Mouse (Mus musculus) left cerebral cortex, postnatal 4 days (tissue): ENCODE results near the gene Sec1. TPM values are rescaled to one million over a fixed set of nuclear protein-coding genes. Genes with fewer than 3 reads are reported as not detected.
A peak's percentile ranks its signal among the peaks of the same experiment; 100 is the strongest.

Experiments
- DNase-seq: peaks from one replicate; pipeline ENCODE4 v3.0.0-alpha.2; 2022
- intact Hi-C: fragments of 180-260 bp; cut with DNase I; formaldehyde crosslinking; loops from one replicate; pipeline ENCODE4 v1.15.1; 2025
- total RNA-seq, 2 experiments: library from RNA; stranded (reverse); gene quantifications; 2 replicates each; pipeline ENCODE4 v1.2.3; 2021

Sec1 gene
- under 1 TPM; 0.18 to 0.20 TPM for total RNA-seq

GRCm38 (mm10) chr7:45693921-45694591 is at the start of gene Sec1:
Sec1 (minus strand) TSS chr7:45694402.
- DNase-seq, result no peak
- intact Hi-C loops, result no loop called here

- DNase-seq, result no peak
- intact Hi-C loops, result loop anchor here (10.0 kb wide), 2 partner anchors 192 to 262 kb away; no protein-coding TSS in a partner anchor
Measured at GRCm38 (mm10) chr7:45742338-45742737, 48.1 kb upstream of the Sec1 start.

DNA sequence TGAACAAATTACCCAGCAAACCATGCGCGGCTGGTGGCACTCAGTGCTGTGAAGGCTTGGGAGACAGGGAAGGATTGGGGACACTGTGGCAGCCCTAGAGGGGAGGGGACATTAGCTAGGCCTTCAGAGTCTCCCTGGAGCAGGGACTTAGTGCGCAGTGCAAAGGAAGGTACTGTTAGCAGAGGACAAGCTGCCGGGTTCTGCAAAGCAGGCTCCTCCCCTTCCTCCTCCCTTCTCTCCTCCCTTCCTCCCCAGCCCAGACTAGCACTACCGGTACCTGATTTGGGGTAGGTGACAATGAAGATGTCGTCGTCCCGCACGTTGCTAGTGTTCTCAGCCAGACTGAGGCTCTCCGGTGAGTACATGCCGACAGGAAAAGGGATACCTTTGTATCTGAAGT is 47.6 kb upstream of the Sec1 start:
- intact Hi-C loops, result loop anchor here (10.0 kb wide), 2 partner anchors 193 to 263 kb away; no protein-coding TSS in a partner anchor
- DNase-seq, result no peak

DNA sequence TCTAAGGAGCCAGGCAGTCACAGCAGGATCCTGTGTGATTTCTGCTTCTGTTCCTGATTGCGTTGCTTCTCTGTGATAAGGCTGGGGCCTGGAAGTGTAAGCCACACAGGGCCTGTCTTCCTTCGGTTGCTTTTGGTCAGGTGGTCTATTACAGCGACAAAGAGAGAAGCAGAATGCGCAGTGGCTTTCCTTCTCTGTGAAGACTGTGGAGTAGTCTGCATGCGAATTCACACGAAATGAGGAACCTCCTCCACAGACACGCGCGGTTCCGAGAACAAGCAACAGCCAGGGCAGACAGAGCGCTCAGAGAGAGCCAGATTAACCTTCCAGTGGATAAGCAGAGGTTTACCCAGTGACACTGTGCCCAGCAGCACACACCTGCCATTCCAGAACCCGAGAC is 47.1 kb upstream of the Sec1 start:
- DNase-seq, result no peak
- intact Hi-C loops, result loop anchor here (10.0 kb wide), 2 partner anchors 193 to 263 kb away; no protein-coding TSS in a partner anchor

- DNase-seq, result no peak
- intact Hi-C loops, result loop anchor here (2.0 to 10.0 kb wide), 3 partner anchors 61 to 265 kb away; no protein-coding TSS in a partner anchor
Measured at GRCm38 (mm10) chr7:45739820-45740219, 45.6 kb upstream of the Sec1 start.

- DNase-seq, result peak; percentile 90
- intact Hi-C loops, result loop anchor here (2.0 kb wide), 1 partner anchor 62 kb away; no protein-coding TSS in a partner anchor
Measured at GRCm38 (mm10) chr7:45739162-45739763, 45.1 kb upstream of the Sec1 start.

DNA sequence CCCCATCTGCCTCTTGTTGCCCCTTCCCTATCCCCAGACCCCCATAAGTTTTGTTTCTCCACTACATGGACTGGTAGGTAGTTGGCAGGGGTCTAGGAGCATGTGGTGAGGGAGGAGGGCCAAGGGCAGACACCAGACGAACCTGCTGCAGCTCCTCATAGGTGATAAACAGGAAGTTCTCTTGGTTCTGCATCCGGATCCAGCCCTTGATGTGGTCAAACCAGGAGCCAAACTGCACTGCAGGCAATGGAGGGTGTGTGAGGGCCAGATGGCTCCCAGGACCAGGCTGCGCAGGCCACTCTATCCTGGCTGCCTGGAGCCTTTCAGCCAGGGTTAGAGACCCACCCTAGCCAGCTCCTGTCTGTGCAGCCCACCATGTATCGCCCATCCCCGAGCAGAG is 39.3 kb upstream of the Sec1 start:
- intact Hi-C loops, result no loop called here
- DNase-seq, result no peak

DNA sequence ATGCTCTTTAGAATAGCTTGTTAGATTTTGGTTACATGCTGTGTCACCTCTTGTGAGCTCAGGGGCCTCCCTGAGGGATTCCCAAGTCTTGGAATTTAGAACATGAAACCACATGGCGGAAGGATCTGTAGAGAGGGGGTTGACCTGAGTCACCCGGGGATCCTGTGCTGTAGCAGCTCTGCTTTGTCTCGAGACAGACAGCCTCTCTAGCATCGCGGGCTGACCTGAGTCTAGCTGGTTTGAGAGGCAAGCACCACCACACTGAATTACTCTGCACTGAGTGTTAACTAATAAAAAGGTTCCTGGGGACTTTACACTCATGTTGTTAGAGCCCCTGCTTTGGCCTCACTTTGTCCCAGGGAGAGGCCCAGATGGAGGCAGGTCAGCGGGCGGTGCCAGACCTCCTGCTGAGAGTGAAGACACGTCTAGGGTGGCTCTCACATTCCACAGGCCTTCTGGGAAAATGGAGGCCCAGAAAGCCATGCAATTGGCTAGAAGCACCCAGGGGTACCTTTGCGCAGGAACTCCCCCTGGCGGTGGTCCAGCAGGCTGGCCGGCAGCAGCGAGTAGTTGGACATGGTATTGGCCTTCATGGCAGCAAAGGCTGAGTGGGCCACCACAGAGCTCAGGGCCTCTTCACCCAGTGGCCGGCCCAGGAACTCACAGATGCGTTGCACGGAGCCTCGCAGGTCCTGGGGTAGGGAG is 36.7 kb upstream of the Sec1 start:
- peak; percentile 60 for DNase-seq
- intact Hi-C loops, result no loop called here

GRCm38 (mm10) chr7:45727625-45728024 is 33.4 kb upstream of the Sec1 start:
- intact Hi-C loops, result no loop called here
- no peak for DNase-seq

DNA sequence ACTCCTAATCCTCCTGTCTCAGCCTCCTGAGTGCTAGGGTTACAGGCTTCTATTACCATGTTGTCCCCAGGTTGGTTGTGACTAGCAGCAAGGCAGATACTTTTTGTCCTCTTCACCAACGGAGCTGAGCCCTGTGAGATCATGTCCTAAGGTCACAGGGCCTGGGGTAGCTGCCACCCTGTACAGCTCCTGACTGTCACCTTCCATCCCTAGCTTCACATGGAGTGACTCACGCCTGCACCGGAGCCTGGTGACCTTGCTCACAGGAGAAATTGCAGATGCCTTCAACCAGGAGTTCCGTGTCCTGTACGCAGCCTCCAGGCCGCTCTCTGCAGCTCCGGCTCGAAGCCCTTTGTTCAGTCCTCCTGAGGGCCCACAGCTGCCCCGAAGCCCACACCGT is 32.2 kb upstream of the Sec1 start:
- no peak for DNase-seq
- intact Hi-C loops, result no loop called here

GRCm38 (mm10) chr7:45725713-45726112 is 31.5 kb upstream of the Sec1 start, which contains the start of gene Spaca4:
Spaca4 (minus strand) TSS chr7:45725813.
- intact Hi-C loops, result no loop called here

DNA sequence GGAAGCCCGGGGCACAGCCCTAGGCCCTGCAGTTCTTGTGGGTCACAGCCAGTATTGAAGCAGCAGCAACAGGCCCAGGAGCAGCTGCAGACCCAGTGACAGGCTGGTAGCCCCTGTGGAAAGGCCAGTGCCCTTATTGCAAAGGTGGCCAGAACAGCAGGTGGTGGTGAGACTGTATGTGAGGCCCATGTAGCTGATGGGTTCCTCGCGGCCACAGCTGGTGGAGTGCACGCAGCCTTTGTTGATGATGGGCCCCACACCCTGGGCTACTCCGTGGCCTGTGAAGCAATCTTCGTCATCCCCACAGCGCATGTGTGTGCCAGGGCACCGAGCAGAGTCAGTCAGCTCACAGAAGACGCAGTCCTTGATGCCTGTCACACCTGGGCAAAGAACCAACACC is 30.9 kb upstream of the Sec1 start:
- DNase-seq, result no peak
- intact Hi-C loops, result no loop called here

More at GRCm38 (mm10) chr7:45725713-45726112, 31.5 kb upstream of the Sec1 start, which contains the start of gene Spaca4:
- no peak for DNase-seq

DNA sequence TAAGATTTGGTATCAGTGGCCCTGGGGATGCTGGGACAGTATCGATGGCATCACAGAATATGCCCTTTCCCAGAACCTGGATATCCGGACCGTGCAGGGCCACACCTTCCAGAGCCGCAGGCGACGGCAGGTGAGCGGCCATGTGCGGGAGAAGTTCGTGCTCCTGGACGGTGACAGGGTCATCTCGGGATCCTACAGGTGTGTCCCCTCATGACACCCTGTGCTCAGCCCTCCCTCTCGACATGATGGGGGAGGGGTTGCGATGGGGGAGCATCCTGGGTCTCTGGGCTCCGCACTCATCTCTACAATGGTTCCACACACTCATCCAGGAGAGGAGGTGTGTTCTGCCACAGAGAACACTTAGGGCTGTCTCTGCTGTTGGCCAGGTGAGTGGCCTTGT is 29.6 kb upstream of the Sec1 start:
- DNase-seq, result no peak
- intact Hi-C loops, result loop anchor here (5.0 kb wide), 1 partner anchor 74 kb away; no protein-coding TSS in a partner anchor

GRCm38 (mm10) chr7:45723301-45723700 is 29.1 kb upstream of the Sec1 start:
- no peak for DNase-seq
- intact Hi-C loops, result loop anchor here (5.0 kb wide), 1 partner anchor 74 kb away; no protein-coding TSS in a partner anchor

DNA sequence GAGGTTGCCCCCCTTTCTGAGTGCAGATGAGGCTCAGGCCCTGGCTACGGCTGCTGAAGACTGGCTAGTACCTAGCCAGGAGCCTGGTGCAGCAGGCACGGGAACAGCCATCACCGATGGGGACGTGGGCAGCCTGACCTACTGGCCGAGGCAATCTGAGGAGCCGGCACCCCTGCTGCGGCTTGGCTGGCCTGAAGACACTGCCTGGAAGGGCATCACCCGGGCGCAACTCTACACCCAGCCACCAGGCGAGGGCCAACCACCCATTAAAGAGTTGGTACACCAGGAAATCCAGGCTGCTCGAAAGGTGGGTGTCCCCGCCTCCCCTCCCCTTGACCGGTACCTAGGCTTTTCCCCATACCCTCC is 28.1 kb upstream of the Sec1 start:
- intact Hi-C loops, result loop anchor here (5.0 kb wide), 1 partner anchor 75 kb away; no protein-coding TSS in a partner anchor
- DNase-seq, result no peak

DNA sequence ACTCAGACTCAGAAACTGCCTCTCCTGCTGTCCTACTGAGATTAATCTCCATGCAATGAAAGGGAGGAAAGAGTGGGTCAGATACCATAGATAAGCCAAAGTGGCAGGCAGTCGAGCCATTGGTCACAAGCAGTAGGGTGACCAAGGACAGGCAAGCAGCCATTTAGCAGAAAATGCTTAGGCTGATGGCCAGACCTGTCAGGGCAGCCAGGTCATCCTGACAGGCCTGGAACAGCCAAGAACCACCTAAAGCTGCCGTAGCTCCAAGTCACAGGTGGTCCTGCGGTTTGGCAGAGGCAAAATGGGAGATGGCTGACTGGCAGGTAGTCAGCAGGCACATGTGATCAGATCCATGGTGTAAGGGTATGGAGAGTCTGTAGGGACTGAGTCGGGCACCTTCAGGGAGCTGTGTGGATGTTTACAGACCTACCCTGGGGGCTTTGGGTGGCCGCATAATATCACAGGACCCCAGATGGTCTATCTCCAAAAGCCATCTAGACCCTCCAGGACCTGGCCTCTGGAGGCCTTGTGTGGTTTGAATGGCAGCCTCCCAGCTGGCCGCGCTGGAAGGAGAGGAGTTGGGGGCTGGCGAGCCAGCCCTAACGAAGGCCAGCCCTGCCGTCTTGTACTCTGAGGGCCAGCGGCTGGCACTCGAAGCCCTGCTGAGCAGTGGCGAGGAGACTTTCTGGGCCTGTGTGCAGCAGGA is 27.6 kb upstream of the Sec1 start:
- intact Hi-C loops, result loop anchor here (5.0 kb wide), 1 partner anchor 76 kb away; no protein-coding TSS in a partner anchor
- DNase-seq, result peak; percentile 60

GRCm38 (mm10) chr7:45721234-45721571 is 27.0 kb upstream of the Sec1 start:
- DNase-seq, result no peak
- intact Hi-C loops, result loop anchor here (5.0 kb wide), 1 partner anchor 76 kb away; no protein-coding TSS in a partner anchor

GRCm38 (mm10) chr7:45720413-45721233 is 26.4 kb upstream of the Sec1 start, which contains the start of gene Fam83e:
Fam83e (plus strand) TSS chr7:45721212.
- no peak for DNase-seq
- intact Hi-C loops, result loop anchor here (5.0 kb wide), 1 partner anchor 77 kb away; no protein-coding TSS in a partner anchor

GRCm38 (mm10) chr7:45719738-45720412 is 25.7 kb upstream of the Sec1 start:
- intact Hi-C loops, result loop anchor here (5.0 kb wide), 1 partner anchor 77 kb away; no protein-coding TSS in a partner anchor
- DNase-seq, result no peak
